Mouse (Mus musculus): ENCODE measurements around the gene Fa2h.
A peak's percentile ranks its signal among the peaks of the same experiment; 100 is the strongest.
"Not testable (repeated sequence)": the region's sequence is repeated elsewhere in the genome, so short reads cannot be mapped to it uniquely, and the experiment has no call there.

The Fa2h gene

GRCm38 (mm10) chr8:111358905-111359304 is 34.7 kb downstream of the Fa2h start:
- no peak for DNase-seq (ENCODE audit: low read depth)

GRCm38 (mm10) chr8:111357433-111357832 is 36.2 kb downstream of the Fa2h start:
- DNase-seq (ENCODE audit: low read depth), result no peak

- DNase-seq (ENCODE audit: low read depth), result no peak
Measured at GRCm38 (mm10) chr8:111353497-111353896, 40.1 kb downstream of the Fa2h start.

GRCm38 (mm10) chr8:111352289-111352688 is 41.3 kb downstream of the Fa2h start:
- no peak for DNase-seq (ENCODE audit: low read depth)

- no peak for DNase-seq (ENCODE audit: low read depth)
Measured at GRCm38 (mm10) chr8:111350577-111350976, 43.0 kb downstream of the Fa2h start.

- peak; percentile 82 for DNase-seq (ENCODE audit: low read depth)
Measured at GRCm38 (mm10) chr8:111343225-111343624, 50.4 kb downstream of the Fa2h start.

- no peak for DNase-seq (ENCODE audit: low read depth)
Measured at GRCm38 (mm10) chr8:111340186-111340585, 53.4 kb downstream of the Fa2h start.

GRCm38 (mm10) chr8:111338370-111339208 is 55.0 kb downstream of the Fa2h start:
- peak; percentile 23 for DNase-seq (ENCODE audit: low read depth)

GRCm38 (mm10) chr8:111337890-111338347 is 55.7 kb downstream of the Fa2h start, which contains the start of gene Mlkl:
Gene Mlkl, minus strand, starts transcription at chr8:111338177.
- peak; percentile 32 for DNase-seq (ENCODE audit: low read depth)

GRCm38 (mm10) chr8:111337311-111337889 is 56.2 kb downstream of the Fa2h start:
- DNase-seq (ENCODE audit: low read depth), result peak; percentile 20

- no peak for DNase-seq (ENCODE audit: low read depth)
Measured at GRCm38 (mm10) chr8:111336692-111337091, 56.9 kb downstream of the Fa2h start.

GRCm38 (mm10) chr8:111325222-111325790 is 68.3 kb downstream of the Fa2h start:
- no peak for DNase-seq (ENCODE audit: low read depth)

GRCm38 (mm10) chr8:111314729-111315128 is 78.9 kb downstream of the Fa2h start:
- no peak for DNase-seq (ENCODE audit: low read depth)

GRCm38 (mm10) chr8:111313961-111314360 is 79.7 kb downstream of the Fa2h start:
- DNase-seq (ENCODE audit: low read depth), result not testable (repeated sequence)

- no peak for DNase-seq (ENCODE audit: low read depth)
Measured at GRCm38 (mm10) chr8:111312758-111313162, 80.9 kb downstream of the Fa2h start.

- DNase-seq (ENCODE audit: low read depth), result not testable (repeated sequence)
Measured at GRCm38 (mm10) chr8:111310006-111310405, 83.6 kb downstream of the Fa2h start.

- DNase-seq (ENCODE audit: low read depth), result no peak
Measured at GRCm38 (mm10) chr8:111305031-111305730, 88.4 kb downstream of the Fa2h start.

- no peak for DNase-seq (ENCODE audit: low read depth)
Measured at GRCm38 (mm10) chr8:111304359-111304758, 89.3 kb downstream of the Fa2h start.

GRCm38 (mm10) chr8:111303076-111303803 is 90.4 kb downstream of the Fa2h start:
- not testable (repeated sequence) for DNase-seq (ENCODE audit: low read depth)

GRCm38 (mm10) chr8:111300597-111301546 is 92.8 kb downstream of the Fa2h start:
- DNase-seq (ENCODE audit: low read depth), result peak; percentile 43
